Mouse (Mus musculus): ENCODE measurements around the gene Gm20518. TPM values are rescaled to one million over a fixed set of nuclear protein-coding genes. Genes with fewer than 3 reads are reported as not detected.

Gm20518 gene
- total RNA-seq, 2 experiments from 2014 or later, result 0.29 to 0.36 TPM

Other genes starting within 250 kb of the Gm20518 start
- gene Ccdc74a, start 245.2 kb downstream of the Gm20518 start, total RNA-seq (2021), result 1 to 10 TPM; 2.7 to 2.8 TPM
- gene Med15, start 158.8 kb downstream of the Gm20518 start, total RNA-seq (2021), result 10 to 100 TPM; 36.9 to 46.9 TPM
- gene Klhl22, start 132.1 kb downstream of the Gm20518 start, total RNA-seq (2021), result 10 to 100 TPM; 56.9 to 60.4 TPM
- 10 to 100 TPM; 33.7 to 37.3 TPM for gene Scarf2, start 94.4 kb downstream of the Gm20518 start, total RNA-seq (2021)
- gene B830017H08Rik, start 58.5 kb downstream of the Gm20518 start, total RNA-seq (2021), result under 1 TPM in 1 of 2 experiments, not detected in 1; 0.25 TPM
- gene Car15, start 53.3 kb downstream of the Gm20518 start, total RNA-seq (2021), result under 1 TPM; 0.83 to 0.98 TPM
- under 1 TPM; 0.07 to 0.08 TPM for gene Tssk1, start 2.6 kb upstream of the Gm20518 start, total RNA-seq (2021)
- gene Dgcr2, start 6.9 kb upstream of the Gm20518 start, total RNA-seq (2021), result 10 to 100 TPM; 52.3 to 54.2 TPM
- gene Tssk2, start 7.0 kb upstream of the Gm20518 start, total RNA-seq (2021), result not detected
- gene Ess2, start 19.7 kb upstream of the Gm20518 start, total RNA-seq (2021), result 10 to 100 TPM; 16.2 to 20.2 TPM
- not detected for gene Gsc2, start 23.4 kb upstream of the Gm20518 start, total RNA-seq (2021)
- gene Slc25a1, start 36.5 kb upstream of the Gm20518 start, total RNA-seq (2021), result 10 to 100 TPM; 14.1 to 16.2 TPM
- gene Vpreb2, start 88.8 kb upstream of the Gm20518 start, total RNA-seq (2021), result not detected
- gene Dgcr6, start 161.2 kb upstream of the Gm20518 start, total RNA-seq (2021), result 10 to 100 TPM; 35.3 to 35.4 TPM
- gene Prodh, start 198.5 kb upstream of the Gm20518 start, total RNA-seq (2021), result 1 to 10 TPM; 3.1 to 3.7 TPM
- 1 to 10 TPM; 1.2 to 1.4 TPM for gene Rtn4r, start 236.0 kb upstream of the Gm20518 start, total RNA-seq (2021)